Mouse (Mus musculus) midbrain, embryonic 14.5 days (tissue): ENCODE measurements at regions not wholly inside any gene's neighbourhood (a gene's known extent, or its start where the extent isn't known, plus 50 kb on each side); places are given as distances from the start of the nearest gene placed in this dataset.

Experiments used
- ATAC-seq: fragments of 200-750 bp; cut with Nextera tagmentation; 2 replicates; pipeline ENCODE4 v1.8.0; 2017; ENCODE audit warnings: moderate number of reproducible peaks, moderate library complexity; ENCODE audit not compliant: low FRiP score, low TSS enrichment
- DNase-seq: peaks from one replicate; pipeline ENCODE4 v3.0.0-alpha.2; 2015
- H3K27ac ChIP-seq: fragments of 300-500 bp; sonication (generic); replicated peaks from 2 replicates; pipeline ENCODE4 v1.5.1; 2014; ENCODE audit warnings: mild to moderate bottlenecking, low read depth, low read length, moderate library complexity
- H3K27me3 ChIP-seq: fragments of 300-500 bp; sonication (generic); 2 replicates; pipeline ENCODE4 v1.6.1; 2014; ENCODE audit warnings: low read length, control low read depth, mixed read lengths; ENCODE audit not compliant: control insufficient read depth, insufficient read depth
- H3K36me3 ChIP-seq: fragments of 300-500 bp; sonication (generic); 2 replicates; pipeline ENCODE4 v1.6.1; 2014; ENCODE audit warnings: low read length, control low read depth; ENCODE audit not compliant: control insufficient read depth, insufficient read depth
- H3K4me1 ChIP-seq: fragments of 300-500 bp; sonication (generic); 2 replicates; pipeline ENCODE4 v1.6.1; 2014; ENCODE audit warnings: mild to moderate bottlenecking, antibody characterized with exemption, low read length, control low read depth; ENCODE audit not compliant: control insufficient read depth, insufficient read depth
- H3K4me2 ChIP-seq: fragments of 300-500 bp; sonication (generic); 2 replicates; pipeline ENCODE4 v1.6.1; 2014; ENCODE audit warnings: mild to moderate bottlenecking, low read length, moderate library complexity
- H3K4me3 ChIP-seq: fragments of 300-500 bp; sonication (generic); replicated peaks from 2 replicates; pipeline ENCODE4 v1.5.1; 2014; ENCODE audit warnings: low read depth, low read length
- H3K9ac ChIP-seq: fragments of 300-500 bp; sonication (generic); replicated peaks from 2 replicates; pipeline ENCODE4 v1.6.1; 2014; ENCODE audit warnings: mild to moderate bottlenecking, low read length, moderate library complexity
- H3K9me3 ChIP-seq: fragments of 300-500 bp; sonication (generic); 2 replicates; pipeline ENCODE4 v1.6.1; 2016; ENCODE audit warnings: low read length, control low read depth, mixed read lengths; ENCODE audit not compliant: control insufficient read depth
- WGBS: fragments of 180-500 bp; shearing (Covaris S2); extraction: QIAGEN DNeasy Blood & Tissue Kit; methylation state at CpG from one replicate; pipeline ENCODE4 v1.1.7; 2014; 5-methylcytosine and 5-hydroxymethylcytosine counted together

GRCm38 (mm10) chr3:18460267-18460666, 512.1 kb downstream of the Cypt12 start:
- H3K4me2 ChIP-seq = no peak overlapping the region
- H3K4me1 ChIP-seq = no peaks in the 10 kb centered on the region
- ATAC-seq (no peak), DNase-seq (no peak)
- H3K27me3 ChIP-seq = no peaks in the 10 kb centered on the region
- no peak overlapping the region for H3K9ac ChIP-seq
- H3K9me3 ChIP-seq = no peaks in the 10 kb centered on the region
- no peak overlapping the region for H3K27ac ChIP-seq
- H3K36me3 ChIP-seq = no peaks in the 10 kb centered on the region
- H3K4me3 ChIP-seq = no peak overlapping the region
- 89% methylated on average over 1 of the region's 1 CpGs for WGBS

- Histone ChIP-seq H3K9me3 (no peaks in the 10 kb centered on the region), H3K4me2 (no peak overlapping the region), H3K9ac (no peak overlapping the region), H3K27ac (no peak overlapping the region), H3K4me3 (no peak overlapping the region), H3K4me1 (no peaks in the 10 kb centered on the region), H3K27me3 (no peaks in the 10 kb centered on the region), H3K36me3 (no peaks in the 10 kb centered on the region)
- ATAC-seq = no peak
- WGBS = 83% methylated on average over 3 of the region's 3 CpGs
- DNase-seq = no peak
Observed at GRCm38 (mm10) chr3:18471846-18472245, 523.6 kb downstream of the Cypt12 start.

GRCm38 (mm10) chr3:18479557-18479956, 531.3 kb downstream of the Cypt12 start:
- Histone ChIP-seq H3K4me1 (no peaks in the 10 kb centered on the region), H3K9me3 (no peaks in the 10 kb centered on the region), H3K9ac (no peak overlapping the region), H3K27ac (no peak overlapping the region), H3K27me3 (no peaks in the 10 kb centered on the region), H3K4me3 (no peak overlapping the region), H3K4me2 (no peak overlapping the region), H3K36me3 (no peaks in the 10 kb centered on the region)
- WGBS = 80% methylated on average over 2 of the region's 2 CpGs
- ATAC-seq (no peak), DNase-seq (no peak)

- Histone ChIP-seq H3K9ac (no peak overlapping the region), H3K4me1 (no peaks in the 10 kb centered on the region), H3K27me3 (no peaks in the 10 kb centered on the region), H3K4me2 (no peak overlapping the region), H3K4me3 (no peak overlapping the region), H3K9me3 (peaks cover 6% of the 10 kb centered on the region; the same call in 1 of the 2 replicates), H3K27ac (no peak overlapping the region), H3K36me3 (no peaks in the 10 kb centered on the region)
- ATAC-seq (no peak), DNase-seq (no peak)
- 92% methylated on average over 2 of the region's 2 CpGs for WGBS
Observed at GRCm38 (mm10) chr3:18482006-18482405, 533.8 kb downstream of the Cypt12 start.

GRCm38 (mm10) chr3:18488886-18489285, 540.7 kb downstream of the Cypt12 start:
- no peak overlapping the region for H3K9ac ChIP-seq
- no peak overlapping the region for H3K4me2 ChIP-seq
- peaks cover 6% of the 10 kb centered on the region; the same call in 1 of the 2 replicates for H3K9me3 ChIP-seq
- no peak for DNase-seq
- ATAC-seq = no peak
- H3K27me3 ChIP-seq = no peaks in the 10 kb centered on the region
- WGBS = 90% methylated on average over 2 of the region's 2 CpGs
- H3K27ac ChIP-seq = no peak overlapping the region
- H3K4me1 ChIP-seq = no peaks in the 10 kb centered on the region
- no peak overlapping the region for H3K4me3 ChIP-seq
- H3K36me3 ChIP-seq = no peaks in the 10 kb centered on the region

GRCm38 (mm10) chr3:18522562-18522961, 574.4 kb downstream of the Cypt12 start:
- Histone ChIP-seq H3K9me3 (no peaks in the 10 kb centered on the region), H3K4me2 (no peak overlapping the region), H3K27ac (no peak overlapping the region), H3K36me3 (no peaks in the 10 kb centered on the region), H3K4me3 (no peak overlapping the region), H3K27me3 (no peaks in the 10 kb centered on the region), H3K9ac (no peak overlapping the region), H3K4me1 (no peaks in the 10 kb centered on the region)
- DNase-seq (no peak), ATAC-seq (no peak)
- WGBS = 31% methylated on average over 3 of the region's 3 CpGs

GRCm38 (mm10) chr3:18524011-18524410, 575.8 kb downstream of the Cypt12 start:
- no peaks in the 10 kb centered on the region for H3K9me3 ChIP-seq
- ATAC-seq (no peak), DNase-seq (no peak)
- 83% methylated on average over 2 of the region's 2 CpGs for WGBS
- no peak overlapping the region for H3K27ac ChIP-seq
- H3K27me3 ChIP-seq = no peaks in the 10 kb centered on the region
- no peaks in the 10 kb centered on the region for H3K4me1 ChIP-seq
- H3K4me2 ChIP-seq = no peak overlapping the region
- no peak overlapping the region for H3K4me3 ChIP-seq
- H3K36me3 ChIP-seq = no peaks in the 10 kb centered on the region
- H3K9ac ChIP-seq = no peak overlapping the region

GRCm38 (mm10) chr3:18557201-18557600, 609.0 kb downstream of the Cypt12 start:
- no peak overlapping the region for H3K4me2 ChIP-seq
- H3K4me1 ChIP-seq = no peaks in the 10 kb centered on the region
- DNase-seq (no peak), ATAC-seq (no peak)
- no peaks in the 10 kb centered on the region for H3K9me3 ChIP-seq
- H3K27me3 ChIP-seq = no peaks in the 10 kb centered on the region
- no peak overlapping the region for H3K4me3 ChIP-seq
- WGBS = 93% methylated on average over 2 of the region's 2 CpGs
- no peaks in the 10 kb centered on the region for H3K36me3 ChIP-seq
- no peak overlapping the region for H3K9ac ChIP-seq
- H3K27ac ChIP-seq = no peak overlapping the region

GRCm38 (mm10) chr3:18560282-18560785, 612.1 kb downstream of the Cypt12 start:
- Histone ChIP-seq H3K9me3 (no peaks in the 10 kb centered on the region), H3K9ac (no peak overlapping the region), H3K27ac (no peak overlapping the region), H3K27me3 (no peaks in the 10 kb centered on the region), H3K4me2 (no peak overlapping the region), H3K36me3 (no peaks in the 10 kb centered on the region), H3K4me3 (no peak overlapping the region), H3K4me1 (no peaks in the 10 kb centered on the region)
- DNase-seq (no peak), ATAC-seq (no peak)
- WGBS = 86% methylated on average over 4 of the region's 4 CpGs
